Mouse (Mus musculus): ENCODE measurements at regions not wholly inside any gene's neighbourhood (a gene's known extent, or its start where the extent isn't known, plus 50 kb on each side); places are given as distances from the start of the nearest gene placed in this dataset.

- DNase-seq (ENCODE audit: low spot score in 2 of 2): no peak
These were observed 205.1 kb upstream of the Kirrel3 start for GRCm38 (mm10) chr9:34280311-34281208.

- no peak for DNase-seq (ENCODE audit: low spot score in 2 of 2)
These were observed 162.1 kb upstream of the Kirrel3 start for GRCm38 (mm10) chr9:34323571-34323970.

- no peak for DNase-seq (ENCODE audit: low spot score in 2 of 2)
These were observed 157.0 kb upstream of the Kirrel3 start for GRCm38 (mm10) chr9:34328723-34329122.

GRCm38 (mm10) chr9:34334112-34334511 is 151.6 kb upstream of the Kirrel3 start:
- DNase-seq (ENCODE audit: low spot score in 2 of 2): no peak

GRCm38 (mm10) chr9:34334555-34335468 is 150.9 kb upstream of the Kirrel3 start:
- no peak for DNase-seq (ENCODE audit: low spot score in 2 of 2)

- DNase-seq (ENCODE audit: low spot score in 2 of 2): no peak
These were observed 137.3 kb upstream of the Kirrel3 start for GRCm38 (mm10) chr9:34348442-34348841.

- DNase-seq (ENCODE audit: low spot score in 2 of 2): no peak
These were observed 135.7 kb upstream of the Kirrel3 start for GRCm38 (mm10) chr9:34349997-34350396.

GRCm38 (mm10) chr9:34353744-34354143 is 131.9 kb upstream of the Kirrel3 start:
- DNase-seq (ENCODE audit: low spot score in 2 of 2): no peak

- DNase-seq (ENCODE audit: low spot score in 2 of 2): no peak
These were observed 130.9 kb upstream of the Kirrel3 start for GRCm38 (mm10) chr9:34354723-34355316.

- DNase-seq (ENCODE audit: low spot score in 2 of 2): no peak
These were observed 114.9 kb upstream of the Kirrel3 start for GRCm38 (mm10) chr9:34370686-34371398.

- DNase-seq (ENCODE audit: low spot score in 2 of 2): no peak
These were observed 110.5 kb upstream of the Kirrel3 start for GRCm38 (mm10) chr9:34375187-34375586.

GRCm38 (mm10) chr9:34380008-34380407 is 105.7 kb upstream of the Kirrel3 start:
- no peak for DNase-seq (ENCODE audit: low spot score in 2 of 2)

- no peak for DNase-seq (ENCODE audit: low spot score in 2 of 2)
These were observed 104.1 kb upstream of the Kirrel3 start for GRCm38 (mm10) chr9:34381601-34382000.

GRCm38 (mm10) chr9:34382208-34382607 is 103.5 kb upstream of the Kirrel3 start:
- DNase-seq (ENCODE audit: low spot score in 2 of 2): no peak

GRCm38 (mm10) chr9:34386071-34386470 is 99.6 kb upstream of the Kirrel3 start:
- DNase-seq (ENCODE audit: low spot score in 2 of 2): no peak

- DNase-seq (ENCODE audit: low spot score in 2 of 2): no peak
These were observed 92.7 kb upstream of the Kirrel3 start for GRCm38 (mm10) chr9:34393042-34393441.

GRCm38 (mm10) chr9:34395839-34396804 is 89.6 kb upstream of the Kirrel3 start:
- no peak for DNase-seq (ENCODE audit: low spot score in 2 of 2)

GRCm38 (mm10) chr9:34411699-34412098 is 74.0 kb upstream of the Kirrel3 start:
- DNase-seq (ENCODE audit: low spot score in 2 of 2): peak; percentile 16 to 62

GRCm38 (mm10) chr9:34416153-34416552 is 69.5 kb upstream of the Kirrel3 start:
- no peak for DNase-seq (ENCODE audit: low spot score in 2 of 2)

GRCm38 (mm10) chr9:34418100-34418499 is 67.6 kb upstream of the Kirrel3 start:
- no peak for DNase-seq (ENCODE audit: low spot score in 2 of 2)

All from right cerebral cortex, postnatal 36 days (tissue).